Mouse (Mus musculus) liver, embryonic 12.5 days (tissue): ENCODE measurements around the gene Lmod3. TPM values are rescaled to one million over a fixed set of nuclear protein-coding genes. Genes with fewer than 3 reads are reported as not detected.
A peak's percentile ranks its signal among the peaks of the same experiment; 100 is the strongest.

Experiments
- ATAC-seq: fragments of 200-750 bp; cut with Nextera tagmentation; 2 replicates; pipeline ENCODE4 v1.8.0; 2017; ENCODE audit warnings: moderate number of reproducible peaks, mild to moderate bottlenecking, moderate library complexity
- H3K27ac ChIP-seq: fragments of 300-500 bp; sonication (generic); 2 replicates; pipeline ENCODE4 v1.5.1; 2016; ENCODE audit warnings: mild to moderate bottlenecking
- H3K27me3 ChIP-seq: fragments of 300-500 bp; sonication (generic); replicated peaks from 2 replicates; pipeline ENCODE4 v1.6.1; 2016; ENCODE audit warnings: mild to moderate bottlenecking, moderate library complexity
- H3K36me3 ChIP-seq: fragments of 300-500 bp; sonication (generic); 2 replicates; pipeline ENCODE4 v1.6.1; 2016; ENCODE audit warnings: mild to moderate bottlenecking, moderate library complexity
- H3K4me1 ChIP-seq: fragments of 300-500 bp; sonication (generic); 2 replicates; pipeline ENCODE4 v1.6.1; 2016
- H3K4me2 ChIP-seq: fragments of 300-500 bp; sonication (generic); 2 replicates; pipeline ENCODE4 v1.6.1; 2016; ENCODE audit warnings: mild to moderate bottlenecking, moderate library complexity
- H3K4me3 ChIP-seq: fragments of 300-500 bp; sonication (generic); 2 replicates; pipeline ENCODE4 v1.5.1; 2016; ENCODE audit warnings: mild to moderate bottlenecking, moderate library complexity
- H3K9ac ChIP-seq: fragments of 300-500 bp; sonication (generic); 2 replicates; pipeline ENCODE4 v1.6.1; 2016; ENCODE audit warnings: mild to moderate bottlenecking, moderate library complexity
- H3K9me3 ChIP-seq: fragments of 300-500 bp; sonication (generic); replicated peaks from 2 replicates; pipeline ENCODE4 v1.6.1; 2016; ENCODE audit warnings: mild to moderate bottlenecking, moderate library complexity
- WGBS: fragments of 180-500 bp; shearing (Covaris S2); methylation state at CpG from one replicate; pipeline ENCODE4 v1.1.7; 2016; ENCODE audit not compliant: insufficient replicate concordance; 5-methylcytosine and 5-hydroxymethylcytosine counted together
- polyA plus RNA-seq: library from polyadenylated mRNA; unstranded; fragments of >200 nt; fragmentation: Nextera tagmentation; extraction: Ambion mirVana; gene quantifications from 2 replicates; pipeline ENCODE4 v1.2.1, GENCODE M21; 2016

Gene Lmod3
- polyA plus RNA-seq, 1 experiment from 2014 or later: 0.05 TPM

- 0 out of 2 replicates have a peak overlapping the region, but pooled peaks have one; percentile 30 for H3K27ac ChIP-seq
- no peak overlapping the region for H3K4me3 ChIP-seq
- ATAC-seq: no peak
- H3K36me3 ChIP-seq: peaks cover 26% of the 10 kb centered on the region
- no peaks in the 10 kb centered on the region for H3K9me3 ChIP-seq
- WGBS: 52% methylated on average over 3 of the region's 3 CpGs
- H3K4me1 ChIP-seq: peaks cover 17% of the 10 kb centered on the region; the same call in 1 of the 2 replicates
- H3K4me2 ChIP-seq: no peak overlapping the region
- no peak overlapping the region for H3K9ac ChIP-seq
- no peaks in the 10 kb centered on the region for H3K27me3 ChIP-seq
Measured at GRCm38 (mm10) chr6:97290687-97291086, 38.1 kb upstream of the Lmod3 start.

DNA sequence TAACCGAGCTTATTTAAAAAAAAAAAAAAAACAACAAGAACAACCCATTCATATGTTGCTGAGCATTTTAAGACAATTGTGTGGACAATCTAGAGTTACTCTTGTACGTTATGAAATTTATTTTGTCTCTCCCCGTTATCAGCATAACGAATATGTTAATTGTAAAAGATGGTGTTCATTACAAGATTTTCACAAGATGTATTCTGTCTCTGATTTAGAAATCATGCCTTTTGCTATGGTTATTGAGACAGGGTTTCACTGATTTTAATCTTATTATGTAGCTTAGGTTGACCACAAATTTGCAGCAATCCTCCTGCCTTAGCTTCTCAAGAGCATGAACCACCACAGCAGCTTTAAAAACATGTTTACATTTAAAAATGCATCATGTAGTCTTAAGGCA lies 37.3 kb upstream of the Lmod3 start:
- Histone ChIP-seq H3K4me2 (no peak overlapping the region), H3K36me3 (peaks cover 18% of the 10 kb centered on the region; the same call in 1 of the 2 replicates), H3K4me3 (no peak overlapping the region), H3K4me1 (peaks cover 17% of the 10 kb centered on the region; the same call in 1 of the 2 replicates), H3K9me3 (no peaks in the 10 kb centered on the region), H3K27me3 (no peaks in the 10 kb centered on the region), H3K27ac (no peak overlapping the region), H3K9ac (no peak overlapping the region)
- 79% methylated on average over 4 of the region's 4 CpGs for WGBS
- ATAC-seq: no peak

GRCm38 (mm10) chr6:97289316-97289820 lies 36.8 kb upstream of the Lmod3 start:
- Histone ChIP-seq H3K9me3 (no peaks in the 10 kb centered on the region), H3K27me3 (no peaks in the 10 kb centered on the region), H3K36me3 (peaks cover 18% of the 10 kb centered on the region; the same call in 1 of the 2 replicates), H3K4me1 (peaks cover 17% of the 10 kb centered on the region; the same call in 1 of the 2 replicates), H3K4me2 (no peak overlapping the region), H3K4me3 (no peak overlapping the region), H3K27ac (0 out of 2 replicates have a peak overlapping the region, but pooled peaks have one; percentile 45), H3K9ac (no peak overlapping the region)
- 35% methylated on average over 10 of the region's 10 CpGs for WGBS
- ATAC-seq: no peak

- Histone ChIP-seq H3K9me3 (no peaks in the 10 kb centered on the region), H3K27me3 (no peaks in the 10 kb centered on the region), H3K4me1 (peaks cover 17% of the 10 kb centered on the region; the same call in 1 of the 2 replicates), H3K9ac (no peak overlapping the region), H3K4me2 (no peak overlapping the region), H3K27ac (no peak overlapping the region), H3K4me3 (no peak overlapping the region), H3K36me3 (peaks cover 18% of the 10 kb centered on the region; the same call in 1 of the 2 replicates)
- ATAC-seq: no peak
- 77% methylated on average over 19 of the region's 19 CpGs for WGBS
Measured at GRCm38 (mm10) chr6:97288047-97288855, 35.7 kb upstream of the Lmod3 start.

DNA sequence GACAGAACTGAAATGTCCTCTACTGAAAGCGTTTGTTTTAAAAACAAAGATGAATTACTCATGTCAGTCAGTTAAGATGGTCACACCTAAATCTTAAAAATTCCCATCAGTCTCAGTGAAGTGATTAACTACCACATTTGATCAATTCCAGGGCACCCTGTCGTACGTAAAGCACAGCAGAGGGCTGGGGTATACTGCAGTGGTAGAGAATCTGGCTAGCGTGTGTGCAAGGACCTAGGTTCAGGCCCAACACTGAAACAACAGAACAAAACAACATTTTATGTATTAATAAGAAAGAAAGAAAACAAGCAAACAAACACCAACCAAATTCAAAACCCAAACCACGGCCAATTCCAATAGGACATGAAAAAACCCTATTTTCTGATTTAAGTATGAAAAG lies 33.8 kb upstream of the Lmod3 start:
- H3K9me3 ChIP-seq: no peaks in the 10 kb centered on the region
- WGBS: 76% methylated on average over 5 of the region's 5 CpGs

GRCm38 (mm10) chr6:97283676-97284075 lies 31.1 kb upstream of the Lmod3 start:
- H3K36me3 ChIP-seq: peaks cover 10% of the 10 kb centered on the region; the same call in 1 of the 2 replicates
- H3K27ac ChIP-seq: no peak overlapping the region
- no peaks in the 10 kb centered on the region for H3K9me3 ChIP-seq
- 63% methylated on average over 1 of the region's 1 CpGs for WGBS
- H3K4me2 ChIP-seq: no peak overlapping the region
- no peak overlapping the region for H3K4me3 ChIP-seq
- H3K9ac ChIP-seq: no peak overlapping the region
- no peak for ATAC-seq
- no peaks in the 10 kb centered on the region for H3K27me3 ChIP-seq
- H3K4me1 ChIP-seq: 0 out of 2 replicates have a peak, but pooled peaks cover 3% of the 10 kb centered on the region

More for the DNA sequence above, 33.8 kb upstream of the Lmod3 start:
- Histone ChIP-seq H3K27ac (no peak overlapping the region), H3K27me3 (no peaks in the 10 kb centered on the region), H3K4me3 (no peak overlapping the region), H3K9ac (no peak overlapping the region), H3K4me2 (no peak overlapping the region), H3K4me1 (peaks cover 13% of the 10 kb centered on the region; the same call in 1 of the 2 replicates), H3K36me3 (peaks cover 12% of the 10 kb centered on the region; the same call in 1 of the 2 replicates)
- no peak for ATAC-seq

DNA sequence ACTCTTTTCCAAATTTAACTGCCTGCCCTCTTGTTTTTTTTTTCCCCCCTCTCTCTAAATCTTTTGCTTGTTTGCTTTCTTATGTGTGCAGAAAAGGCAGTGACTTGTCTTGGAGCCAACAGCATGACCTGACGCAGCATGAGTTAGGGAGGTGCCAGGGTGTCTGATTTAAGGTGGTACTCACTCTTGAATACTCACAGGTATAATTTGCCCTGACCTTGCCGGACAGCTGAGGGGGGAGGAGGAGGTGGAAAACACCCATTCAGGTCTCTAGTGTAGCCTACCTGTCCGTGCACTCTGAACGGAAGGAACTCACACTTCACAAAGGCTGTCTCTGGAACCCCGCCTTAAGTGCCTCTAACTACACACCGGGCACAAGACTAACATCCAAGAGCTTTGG lies 26.3 kb upstream of the Lmod3 start:
- Histone ChIP-seq H3K27ac (no peak overlapping the region), H3K4me2 (no peak overlapping the region), H3K4me3 (no peak overlapping the region), H3K27me3 (no peaks in the 10 kb centered on the region), H3K4me1 (peaks cover 5% of the 10 kb centered on the region; the same call in 1 of the 2 replicates), H3K9ac (no peak overlapping the region), H3K36me3 (no peaks in the 10 kb centered on the region), H3K9me3 (no peaks in the 10 kb centered on the region)
- no peak for ATAC-seq
- WGBS: 69% methylated on average over 6 of the region's 6 CpGs

- peak overlapping the region; percentile 32; the same call in 1 of the 2 replicates for H3K9ac ChIP-seq
- no peaks in the 10 kb centered on the region for H3K27me3 ChIP-seq
- peak overlapping the region; percentile 62 for H3K4me2 ChIP-seq
- H3K4me3 ChIP-seq: peak overlapping the region; percentile 18
- WGBS: 6% methylated on average over 19 of the region's 19 CpGs
- no peaks in the 10 kb centered on the region for H3K36me3 ChIP-seq
- peaks cover 5% of the 10 kb centered on the region; the same call in 1 of the 2 replicates for H3K4me1 ChIP-seq
- no peak overlapping the region for H3K27ac ChIP-seq
- ATAC-seq: peak; percentile 63
- no peaks in the 10 kb centered on the region for H3K9me3 ChIP-seq
Measured at GRCm38 (mm10) chr6:97278014-97278787, 25.6 kb upstream of the Lmod3 start.

- Histone ChIP-seq H3K4me1 (peaks cover 5% of the 10 kb centered on the region; the same call in 1 of the 2 replicates), H3K9ac (no peak overlapping the region), H3K27me3 (no peaks in the 10 kb centered on the region), H3K4me3 (no peak overlapping the region), H3K4me2 (no peak overlapping the region), H3K9me3 (no peaks in the 10 kb centered on the region), H3K36me3 (no peaks in the 10 kb centered on the region), H3K27ac (no peak overlapping the region)
- no peak for ATAC-seq
- 50% methylated on average over 5 of the region's 5 CpGs for WGBS
Measured at GRCm38 (mm10) chr6:97276890-97277497, 24.4 kb upstream of the Lmod3 start.

DNA sequence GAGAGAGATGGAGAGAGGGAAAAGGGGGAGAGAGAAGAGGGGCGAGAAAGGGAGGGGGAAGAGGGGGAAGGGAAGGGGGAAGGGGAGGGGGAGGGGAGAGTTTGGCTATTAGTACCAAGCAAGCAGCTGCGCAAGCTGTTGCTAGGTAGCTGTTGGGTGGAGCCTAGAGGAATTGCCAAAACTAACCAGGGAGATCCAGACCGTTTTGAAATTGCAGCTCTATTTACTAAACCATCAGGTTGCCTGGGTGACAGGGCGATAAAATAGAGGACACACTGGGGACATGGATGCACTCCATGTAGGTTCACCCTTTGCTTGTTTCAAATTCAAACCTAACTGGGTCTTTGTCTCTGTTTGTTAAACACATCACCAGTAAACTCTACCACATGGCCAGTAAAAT lies 23.8 kb upstream of the Lmod3 start:
- no peaks in the 10 kb centered on the region for H3K27me3 ChIP-seq
- H3K4me2 ChIP-seq: no peak overlapping the region
- no peak overlapping the region for H3K9ac ChIP-seq
- H3K4me3 ChIP-seq: no peak overlapping the region
- no peak for ATAC-seq
- no peaks in the 10 kb centered on the region for H3K36me3 ChIP-seq
- WGBS: 48% methylated on average over 4 of the region's 4 CpGs
- no peaks in the 10 kb centered on the region for H3K9me3 ChIP-seq
- no peak overlapping the region for H3K27ac ChIP-seq
- peaks cover 5% of the 10 kb centered on the region; the same call in 1 of the 2 replicates for H3K4me1 ChIP-seq

- Histone ChIP-seq H3K9me3 (no peaks in the 10 kb centered on the region), H3K4me2 (no peak overlapping the region), H3K27me3 (no peaks in the 10 kb centered on the region), H3K36me3 (no peaks in the 10 kb centered on the region), H3K4me3 (no peak overlapping the region), H3K27ac (no peak overlapping the region), H3K9ac (no peak overlapping the region), H3K4me1 (peaks cover 5% of the 10 kb centered on the region; the same call in 1 of the 2 replicates)
- 53% methylated on average over 4 of the region's 4 CpGs for WGBS
- no peak for ATAC-seq
Measured at GRCm38 (mm10) chr6:97275760-97276159, 23.2 kb upstream of the Lmod3 start.
